Mouse (Mus musculus): ENCODE results near the gene Kcna1. TPM values are rescaled to one million over a fixed set of nuclear protein-coding genes. Genes with fewer than 3 reads are reported as not detected.
A peak's percentile ranks its signal among the peaks of the same experiment; 100 is the strongest.

Gene Kcna1
- not detected in 2 replicates for polyA plus RNA-seq (2012; rRNA removed)
- not detected in 2 replicates for polyA plus RNA-seq (2014; fragmentation: Nextera tagmentation; extraction: Ambion mirVana)

DNA sequence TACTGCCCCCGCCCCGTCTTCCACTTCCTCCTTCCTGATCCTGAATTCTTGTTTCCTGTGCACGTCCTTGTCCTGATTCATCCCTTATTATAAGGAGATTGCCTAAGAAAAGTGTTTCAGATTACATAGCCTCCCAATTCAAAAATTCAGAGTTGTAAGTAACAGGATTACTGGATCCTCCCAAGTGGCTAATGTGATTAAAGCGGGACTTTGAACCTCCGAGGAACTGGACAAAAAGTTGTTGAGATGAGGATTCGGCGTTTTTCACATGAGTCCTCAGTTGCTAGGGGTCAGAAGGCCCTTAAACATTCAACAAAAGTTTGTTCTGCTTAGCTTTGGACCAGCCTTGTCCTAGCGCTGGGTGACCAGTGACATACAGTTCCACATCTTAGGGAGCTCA, at the start of gene Kcna1:
TSS of gene Kcna1 (minus strand) at position 4 of the 400 bp plus-strand sequence.
- ATAC-seq (ENCODE audit: insufficient read depth) (no peak), DNase-seq (ENCODE audit: low read depth in 3 of 3, low spot score in 3 of 3) (no peak)
- H3K27me3 ChIP-seq (ENCODE audit: control insufficient read depth, insufficient read depth, low read length): peaks cover 54% of the 10 kb centered on the region
- no peak within 1 kb of the TSS for H3K9ac ChIP-seq (replicated peaks)
- H3K4me3 ChIP-seq (ENCODE audit: insufficient read depth in 1 of 2, low read depth in 2 of 2, low read length in 2 of 2): no peak within 1 kb of the TSS
- TF ChIP-seq CTCF (IDR thresholded peaks at IDR 0.05; ENCODE audit: low read depth) (no peak), EP300 (IDR thresholded peaks at IDR 0.05; ENCODE audit: low read depth) (no peak)
- H3K27ac ChIP-seq: no peak within 1 kb of the TSS
- H3K36me3 ChIP-seq (replicated peaks; ENCODE audit: control insufficient read depth, insufficient read depth, low read depth): no peaks in the 10 kb centered on the region
- 19% methylated on average over 8 of the region's 8 CpGs for WGBS (ENCODE audit: insufficient replicate concordance)
- H3K4me2 ChIP-seq (ENCODE audit: low read depth): peak within 1 kb of the TSS; percentile 13; the same call in 1 of the 2 replicates
- H3K9me3 ChIP-seq (ENCODE audit: control insufficient read depth, low read length): no peaks in the 10 kb centered on the region
- no peaks in the 10 kb centered on the region for H3K4me1 ChIP-seq (replicated peaks; ENCODE audit: control insufficient read depth in 2 of 2, insufficient read depth in 2 of 2, low read length in 1 of 2)

GRCm38 (mm10) chr6:126687120-126687519, 40.9 kb upstream of the Kcna1 start:
- no peak for TF ChIP-seq EP300 (IDR thresholded peaks at IDR 0.05; ENCODE audit: low read depth)
- no peak for TF ChIP-seq CTCF (IDR thresholded peaks at IDR 0.05; ENCODE audit: low read depth)
- Histone ChIP-seq H3K4me2 (ENCODE audit: low read depth) (no peak overlapping the region), H3K36me3 (replicated peaks; ENCODE audit: control insufficient read depth, insufficient read depth, low read depth) (no peaks in the 10 kb centered on the region), H3K9me3 (ENCODE audit: control insufficient read depth, low read length) (no peaks in the 10 kb centered on the region), H3K4me3 (ENCODE audit: insufficient read depth in 1 of 2, low read depth in 2 of 2, low read length in 2 of 2) (no peak overlapping the region), H3K27me3 (ENCODE audit: control insufficient read depth, insufficient read depth, low read length) (no peaks in the 10 kb centered on the region), H3K4me1 (replicated peaks; ENCODE audit: control insufficient read depth in 2 of 2, insufficient read depth in 2 of 2, low read length in 1 of 2) (no peaks in the 10 kb centered on the region), H3K27ac (no peak overlapping the region), H3K9ac (replicated peaks) (no peak overlapping the region)
- ATAC-seq (ENCODE audit: insufficient read depth) (no peak), DNase-seq (ENCODE audit: low read depth in 3 of 3, low spot score in 3 of 3) (no peak)
- 68% methylated on average over 4 of the region's 4 CpGs for WGBS (ENCODE audit: insufficient replicate concordance)

GRCm38 (mm10) chr6:126685135-126685534, 39.0 kb upstream of the Kcna1 start:
- H3K9ac ChIP-seq (replicated peaks): no peak overlapping the region
- TF ChIP-seq CTCF (IDR thresholded peaks at IDR 0.05; ENCODE audit: low read depth) (no peak), EP300 (IDR thresholded peaks at IDR 0.05; ENCODE audit: low read depth) (no peak)
- H3K4me2 ChIP-seq (ENCODE audit: low read depth): no peak overlapping the region
- H3K36me3 ChIP-seq (replicated peaks; ENCODE audit: control insufficient read depth, insufficient read depth, low read depth): no peaks in the 10 kb centered on the region
- DNase-seq (ENCODE audit: low read depth in 3 of 3, low spot score in 3 of 3) (no peak), ATAC-seq (ENCODE audit: insufficient read depth) (no peak)
- H3K4me3 ChIP-seq (ENCODE audit: insufficient read depth in 1 of 2, low read depth in 2 of 2, low read length in 2 of 2): no peak overlapping the region
- H3K9me3 ChIP-seq (ENCODE audit: control insufficient read depth, low read length): no peaks in the 10 kb centered on the region
- no peaks in the 10 kb centered on the region for H3K4me1 ChIP-seq (replicated peaks; ENCODE audit: control insufficient read depth in 2 of 2, insufficient read depth in 2 of 2, low read length in 1 of 2)
- H3K27me3 ChIP-seq (ENCODE audit: control insufficient read depth, insufficient read depth, low read length): no peaks in the 10 kb centered on the region
- no peak overlapping the region for H3K27ac ChIP-seq
- 47% methylated on average over 3 of the region's 3 CpGs for WGBS (ENCODE audit: insufficient replicate concordance)

DNA sequence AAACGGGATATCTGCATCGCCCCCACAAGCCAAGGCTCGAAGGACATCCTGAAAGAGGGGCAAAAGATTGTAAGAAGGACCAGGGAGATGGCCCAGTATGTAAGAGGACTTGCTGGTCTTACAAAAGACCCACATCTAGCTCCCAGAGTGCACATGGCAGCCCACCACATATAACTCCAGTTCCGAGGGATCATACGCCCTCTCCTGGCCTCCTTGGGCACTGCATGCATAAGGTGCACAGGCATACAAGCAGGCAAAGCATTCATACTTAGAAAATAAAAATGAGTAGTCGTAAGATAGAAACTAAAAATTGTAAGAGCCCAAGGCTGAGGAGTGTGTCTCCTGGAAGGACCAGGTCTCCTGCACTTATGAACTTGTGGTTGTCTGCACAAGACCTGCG, 32.8 kb upstream of the Kcna1 start:
- no peak overlapping the region for H3K27ac ChIP-seq
- H3K9me3 ChIP-seq (ENCODE audit: control insufficient read depth, low read length): no peaks in the 10 kb centered on the region
- 51% methylated on average over 7 of the region's 7 CpGs for WGBS (ENCODE audit: insufficient replicate concordance)
- DNase-seq (ENCODE audit: low read depth in 3 of 3, low spot score in 3 of 3) (no peak), ATAC-seq (ENCODE audit: insufficient read depth) (no peak)
- no peaks in the 10 kb centered on the region for H3K4me1 ChIP-seq (replicated peaks; ENCODE audit: control insufficient read depth in 2 of 2, insufficient read depth in 2 of 2, low read length in 1 of 2)
- H3K4me2 ChIP-seq (ENCODE audit: low read depth): no peak overlapping the region
- H3K9ac ChIP-seq (replicated peaks): no peak overlapping the region
- TF ChIP-seq EP300 (IDR thresholded peaks at IDR 0.05; ENCODE audit: low read depth) (no peak), CTCF (IDR thresholded peaks at IDR 0.05; ENCODE audit: low read depth) (peak; percentile 56)
- no peaks in the 10 kb centered on the region for H3K27me3 ChIP-seq (ENCODE audit: control insufficient read depth, insufficient read depth, low read length)
- no peak overlapping the region for H3K4me3 ChIP-seq (ENCODE audit: insufficient read depth in 1 of 2, low read depth in 2 of 2, low read length in 2 of 2)
- H3K36me3 ChIP-seq (replicated peaks; ENCODE audit: control insufficient read depth, insufficient read depth, low read depth): no peaks in the 10 kb centered on the region

- 68% methylated on average over 5 of the region's 5 CpGs for WGBS (ENCODE audit: insufficient replicate concordance)
- no peak overlapping the region for H3K9ac ChIP-seq (replicated peaks)
- TF ChIP-seq EP300 (IDR thresholded peaks at IDR 0.05; ENCODE audit: low read depth) (no peak), CTCF (IDR thresholded peaks at IDR 0.05; ENCODE audit: low read depth) (no peak)
- no peaks in the 10 kb centered on the region for H3K4me1 ChIP-seq (replicated peaks; ENCODE audit: control insufficient read depth in 2 of 2, insufficient read depth in 2 of 2, low read length in 1 of 2)
- H3K4me3 ChIP-seq (ENCODE audit: insufficient read depth in 1 of 2, low read depth in 2 of 2, low read length in 2 of 2): no peak overlapping the region
- H3K36me3 ChIP-seq (replicated peaks; ENCODE audit: control insufficient read depth, insufficient read depth, low read depth): no peaks in the 10 kb centered on the region
- H3K4me2 ChIP-seq (ENCODE audit: low read depth): no peak overlapping the region
- no peaks in the 10 kb centered on the region for H3K9me3 ChIP-seq (ENCODE audit: control insufficient read depth, low read length)
- H3K27ac ChIP-seq: no peak overlapping the region
- no peak for ATAC-seq (ENCODE audit: insufficient read depth)
- DNase-seq (ENCODE audit: low read depth in 3 of 3, low spot score in 3 of 3): no peak
- H3K27me3 ChIP-seq (ENCODE audit: control insufficient read depth, insufficient read depth, low read length): no peaks in the 10 kb centered on the region
Measured at GRCm38 (mm10) chr6:126667001-126667400, 20.8 kb upstream of the Kcna1 start.
